Mouse (Mus musculus): ENCODE measurements around the gene Lair1. TPM values are rescaled to one million over a fixed set of nuclear protein-coding genes. Genes with fewer than 3 reads are reported as not detected.
"Not testable (repeated sequence)": the region's sequence is repeated elsewhere in the genome, so short reads cannot be mapped to it uniquely, and the experiment has no call there.

The Lair1 gene
- polyA plus RNA-seq, 1 experiment from 2014 or later = 1.3 TPM

GRCm38 (mm10) chr7:4082804-4083203, 19.8 kb upstream of the Lair1 start:
- Histone ChIP-seq H3K36me3 (no peaks in the 10 kb centered on the region), H3K27ac (no peak overlapping the region), H3K27me3 (no peaks in the 10 kb centered on the region), H3K4me1 (replicated peaks) (no peaks in the 10 kb centered on the region), H3K4me2 (no peak overlapping the region), H3K4me3 (no peak overlapping the region), H3K9ac (no peak overlapping the region), H3K9me3 (replicated peaks) (no peaks in the 10 kb centered on the region)
- 30% methylated on average over 2 of the region's 2 CpGs for WGBS
- ATAC-seq (replicated peaks; ENCODE audit: insufficient number of reproducible peaks, insufficient read depth, low FRiP score, low read depth) = no peak

DNA sequence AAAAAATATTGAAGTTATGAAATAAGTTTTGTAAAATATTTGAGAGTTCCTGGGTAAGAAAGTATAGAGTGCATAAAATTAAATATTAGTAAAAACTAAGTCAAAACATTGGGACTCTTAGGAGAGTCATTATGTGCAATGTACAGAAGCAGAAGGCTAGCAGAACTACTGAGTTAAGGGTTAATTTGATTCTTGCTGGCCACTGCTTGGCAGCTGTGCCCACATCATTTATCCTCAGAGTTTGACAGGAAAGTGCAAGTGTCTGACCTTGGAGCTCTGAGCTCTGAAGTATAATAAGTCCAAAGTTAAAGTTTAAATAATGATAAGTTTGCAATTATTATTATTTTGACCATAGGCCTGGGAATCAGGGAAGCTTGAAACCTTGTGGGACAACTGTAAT, 18.7 kb upstream of the Lair1 start:
- no peak overlapping the region for H3K27ac ChIP-seq
- H3K27me3 ChIP-seq = no peaks in the 10 kb centered on the region
- H3K4me1 ChIP-seq (replicated peaks) = no peaks in the 10 kb centered on the region
- H3K4me3 ChIP-seq = no peak overlapping the region
- H3K9ac ChIP-seq = no peak overlapping the region
- no peaks in the 10 kb centered on the region for H3K9me3 ChIP-seq (replicated peaks)
- H3K4me2 ChIP-seq = no peak overlapping the region
- ATAC-seq (replicated peaks; ENCODE audit: insufficient number of reproducible peaks, insufficient read depth, low FRiP score, low read depth) = no peak
- no peaks in the 10 kb centered on the region for H3K36me3 ChIP-seq

GRCm38 (mm10) chr7:4080552-4080951, 17.5 kb upstream of the Lair1 start:
- Histone ChIP-seq H3K27me3 (no peaks in the 10 kb centered on the region), H3K4me3 (no peak overlapping the region), H3K4me1 (replicated peaks) (no peaks in the 10 kb centered on the region), H3K4me2 (no peak overlapping the region), H3K27ac (no peak overlapping the region), H3K9ac (no peak overlapping the region), H3K36me3 (no peaks in the 10 kb centered on the region), H3K9me3 (replicated peaks) (no peaks in the 10 kb centered on the region)
- no peak for ATAC-seq (replicated peaks; ENCODE audit: insufficient number of reproducible peaks, insufficient read depth, low FRiP score, low read depth)
- WGBS = 82% methylated on average over 4 of the region's 4 CpGs

DNA sequence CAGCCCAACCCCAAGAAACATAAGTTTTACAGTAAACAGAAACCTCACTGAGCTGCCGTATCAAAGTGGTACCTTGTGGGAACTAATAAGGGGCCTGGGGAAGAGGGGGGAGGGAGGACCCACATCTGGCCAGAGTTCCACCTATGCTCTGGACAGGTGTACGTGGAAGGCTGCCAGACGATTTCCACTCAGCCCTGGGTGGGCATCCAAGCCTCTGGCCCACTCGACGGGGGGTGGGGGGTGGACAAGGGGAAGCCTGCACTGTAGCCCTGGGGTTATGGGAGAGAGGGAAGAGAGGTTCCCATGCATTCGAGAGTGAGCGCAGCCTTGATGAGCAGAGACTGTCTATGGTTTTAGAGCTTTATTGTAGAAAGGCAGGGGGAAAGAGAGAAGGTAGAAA, 16.5 kb upstream of the Lair1 start:
- Histone ChIP-seq H3K9ac (no peak overlapping the region), H3K36me3 (no peaks in the 10 kb centered on the region), H3K9me3 (replicated peaks) (no peaks in the 10 kb centered on the region), H3K4me2 (no peak overlapping the region), H3K27ac (no peak overlapping the region), H3K4me1 (replicated peaks) (no peaks in the 10 kb centered on the region), H3K4me3 (no peak overlapping the region), H3K27me3 (no peaks in the 10 kb centered on the region)
- 79% methylated on average over 7 of the region's 7 CpGs for WGBS
- no peak for ATAC-seq (replicated peaks; ENCODE audit: insufficient number of reproducible peaks, insufficient read depth, low FRiP score, low read depth)

GRCm38 (mm10) chr7:4073144-4073543, 10.1 kb upstream of the Lair1 start:
- no peaks in the 10 kb centered on the region for H3K36me3 ChIP-seq
- 63% methylated on average over 3 of the region's 3 CpGs for WGBS
- no peak overlapping the region for H3K9ac ChIP-seq
- no peak overlapping the region for H3K4me3 ChIP-seq
- H3K4me1 ChIP-seq (replicated peaks) = no peaks in the 10 kb centered on the region
- H3K27me3 ChIP-seq = no peaks in the 10 kb centered on the region
- H3K4me2 ChIP-seq = no peak overlapping the region
- no peaks in the 10 kb centered on the region for H3K9me3 ChIP-seq (replicated peaks)
- no peak overlapping the region for H3K27ac ChIP-seq
- ATAC-seq (replicated peaks; ENCODE audit: insufficient number of reproducible peaks, insufficient read depth, low FRiP score, low read depth) = no peak

DNA sequence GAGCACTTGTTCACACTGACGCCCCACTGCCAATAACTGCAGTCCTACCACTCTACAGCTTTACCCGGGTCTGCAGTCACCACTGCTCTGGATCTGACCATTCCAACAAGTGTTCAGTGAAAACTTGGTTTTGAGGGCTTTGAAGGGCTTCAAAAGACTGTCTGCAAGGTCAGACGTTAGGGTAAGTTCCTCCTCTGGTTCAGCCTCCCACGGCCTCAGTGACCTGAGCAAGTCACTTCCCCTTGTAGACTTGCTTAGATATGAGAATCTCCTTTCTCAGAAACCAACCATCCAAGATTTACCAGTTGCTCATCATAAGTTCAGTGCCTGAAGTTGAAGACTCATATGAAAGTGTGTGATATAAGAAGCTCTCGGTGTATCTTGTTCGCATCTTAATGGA, 8.1 kb upstream of the Lair1 start:
- Histone ChIP-seq H3K4me1 (replicated peaks) (no peaks in the 10 kb centered on the region), H3K36me3 (no peaks in the 10 kb centered on the region), H3K27me3 (no peaks in the 10 kb centered on the region), H3K4me3 (no peak overlapping the region), H3K9me3 (replicated peaks) (no peaks in the 10 kb centered on the region), H3K9ac (no peak overlapping the region), H3K4me2 (no peak overlapping the region), H3K27ac (no peak overlapping the region)
- no peak for ATAC-seq (replicated peaks; ENCODE audit: insufficient number of reproducible peaks, insufficient read depth, low FRiP score, low read depth)
- 67% methylated on average over 6 of the region's 6 CpGs for WGBS

DNA sequence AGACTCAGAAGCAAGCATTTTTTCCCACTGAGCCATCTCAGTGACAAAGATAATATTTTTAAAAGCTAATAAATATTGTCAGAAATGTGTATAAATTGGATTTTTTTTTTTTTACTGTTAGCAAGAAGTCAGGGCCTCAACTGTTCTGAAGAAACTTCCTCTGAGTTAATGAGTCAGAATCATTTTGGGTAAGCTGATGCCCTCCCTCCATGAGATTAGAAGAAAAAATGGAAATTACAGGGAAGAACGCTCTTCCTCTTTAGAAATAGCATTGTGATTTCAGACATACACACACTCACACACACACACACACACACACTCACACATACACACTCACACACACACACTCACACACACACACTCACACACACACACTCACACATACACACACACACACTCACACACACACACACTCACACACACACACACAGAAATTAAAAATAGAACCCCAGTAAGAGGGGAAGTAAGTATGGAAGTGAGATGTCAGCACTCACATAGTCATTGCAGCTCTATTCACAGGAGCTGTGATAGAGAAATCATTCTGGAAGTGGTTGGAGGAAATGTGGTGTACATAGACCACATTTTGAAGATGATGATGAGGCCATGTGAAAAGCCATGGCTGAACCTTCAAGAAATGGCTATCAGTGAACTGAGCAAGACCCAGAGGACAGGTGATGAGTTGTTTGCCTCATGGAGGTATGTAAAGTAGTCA, 866 bp upstream of the Lair1 start:
- H3K27me3 ChIP-seq = no peaks in the 10 kb centered on the region
- no peaks in the 10 kb centered on the region for H3K4me1 ChIP-seq (replicated peaks)
- H3K9ac ChIP-seq = no peak overlapping the region
- no peaks in the 10 kb centered on the region for H3K9me3 ChIP-seq (replicated peaks)
- H3K4me2 ChIP-seq = no peak overlapping the region
- no peak overlapping the region for H3K4me3 ChIP-seq
- ATAC-seq (replicated peaks; ENCODE audit: insufficient number of reproducible peaks, insufficient read depth, low FRiP score, low read depth) = no peak
- no peaks in the 10 kb centered on the region for H3K36me3 ChIP-seq
- H3K27ac ChIP-seq = no peak overlapping the region
- 80% methylated on average over 1 of the region's 1 CpGs for WGBS

DNA sequence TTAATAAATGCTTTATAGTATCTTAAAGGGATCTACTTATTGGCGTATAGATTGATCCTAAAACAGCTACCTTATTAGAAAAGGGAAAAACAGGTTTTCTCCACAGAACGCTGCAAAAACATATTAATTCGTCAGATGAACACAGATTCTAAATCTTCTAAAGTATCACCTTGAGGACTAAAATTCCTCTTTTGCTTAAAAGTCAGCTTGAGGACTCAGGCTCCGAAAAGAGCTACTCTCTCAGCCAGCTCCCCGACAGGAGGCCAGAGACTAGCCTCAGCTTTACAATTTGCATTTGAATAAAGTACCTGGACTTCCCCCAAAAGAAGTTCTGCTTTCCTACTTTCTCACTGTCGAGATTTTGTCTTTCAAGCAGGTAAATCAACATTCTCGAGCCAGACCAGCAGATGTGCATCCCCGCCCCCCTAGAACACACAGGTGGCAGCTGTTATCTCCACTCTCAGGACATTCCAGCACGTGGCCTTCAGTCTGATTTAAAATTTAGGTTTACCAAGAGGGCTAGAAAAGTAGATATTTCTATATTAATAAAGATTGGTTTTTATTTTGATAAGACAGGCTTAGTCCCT, 2.3 kb downstream of the Lair1 start:
- H3K9ac ChIP-seq; H3K4me2 ChIP-seq; H3K27ac ChIP-seq; H3K9me3 ChIP-seq (replicated peaks); H3K36me3 ChIP-seq; H3K27me3 ChIP-seq; H3K4me3 ChIP-seq; H3K4me1 ChIP-seq (replicated peaks); ATAC-seq (replicated peaks; ENCODE audit: insufficient number of reproducible peaks, insufficient read depth, low FRiP score, low read depth): not testable (repeated sequence)
- WGBS = 57% methylated on average over 9 of the region's 9 CpGs

GRCm38 (mm10) chr7:4026794-4027421, 36.1 kb downstream of the Lair1 start:
- no peak for ATAC-seq (replicated peaks; ENCODE audit: insufficient number of reproducible peaks, insufficient read depth, low FRiP score, low read depth)
- WGBS = 25% methylated on average over 3 of the region's 3 CpGs

DNA sequence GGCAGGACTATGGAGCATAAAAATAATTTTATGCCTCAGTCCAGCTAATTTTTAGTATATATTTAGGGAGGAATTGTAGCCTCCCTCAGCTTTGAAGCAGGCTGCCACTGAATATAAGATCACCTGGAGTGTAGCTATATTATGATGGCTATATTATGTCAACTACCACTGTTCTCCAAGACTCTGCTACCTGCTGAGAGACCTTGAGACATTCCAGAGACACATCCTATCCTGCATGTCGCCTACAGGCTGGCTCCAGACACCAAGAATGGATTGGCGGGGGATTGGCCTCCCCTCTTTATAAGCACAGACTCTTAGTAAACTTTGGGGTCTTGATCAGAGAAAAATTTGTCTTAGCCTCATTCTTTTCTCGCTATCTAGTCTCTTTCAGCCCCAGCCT, 58.4 kb downstream of the Lair1 start:
- H3K4me3 ChIP-seq; H3K9me3 ChIP-seq (replicated peaks); ATAC-seq (replicated peaks; ENCODE audit: insufficient number of reproducible peaks, insufficient read depth, low FRiP score, low read depth); H3K27me3 ChIP-seq; H3K9ac ChIP-seq; H3K36me3 ChIP-seq; H3K4me2 ChIP-seq; H3K4me1 ChIP-seq (replicated peaks); H3K27ac ChIP-seq: not testable (repeated sequence)
- WGBS = 44% methylated on average over 3 of the region's 3 CpGs

More at GRCm38 (mm10) chr7:4026794-4027421, 36.1 kb downstream of the Lair1 start:
- Histone ChIP-seq H3K4me1 (replicated peaks) (no peaks in the 10 kb centered on the region), H3K9ac (no peak overlapping the region), H3K9me3 (replicated peaks) (no peaks in the 10 kb centered on the region), H3K27me3 (no peaks in the 10 kb centered on the region), H3K4me2 (no peak overlapping the region), H3K4me3 (no peak overlapping the region), H3K36me3 (no peaks in the 10 kb centered on the region), H3K27ac (no peak overlapping the region)

DNA sequence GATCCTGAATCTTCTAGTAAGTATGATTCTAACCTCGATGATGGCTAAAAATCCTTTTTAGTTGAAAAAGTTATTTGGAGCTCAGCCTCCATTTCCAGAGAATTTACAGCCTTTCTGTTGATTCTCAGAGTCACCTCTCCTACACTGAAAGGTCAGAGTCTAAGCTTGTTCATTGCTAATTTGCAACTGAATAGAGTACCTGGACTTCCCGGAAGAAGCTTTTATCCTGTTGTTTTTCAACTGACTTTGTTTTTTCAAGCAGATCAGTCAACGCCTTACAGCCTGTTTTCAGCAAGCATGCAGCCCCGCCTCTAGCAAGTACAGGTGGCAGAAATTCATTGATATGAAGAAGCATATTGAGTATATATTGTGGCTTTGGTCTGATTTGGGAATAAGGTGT, 59.0 kb downstream of the Lair1 start:
- not testable (repeated sequence) for H3K27me3 ChIP-seq; H3K4me3 ChIP-seq; H3K4me1 ChIP-seq (replicated peaks); H3K4me2 ChIP-seq; H3K9me3 ChIP-seq (replicated peaks); H3K27ac ChIP-seq; H3K36me3 ChIP-seq; H3K9ac ChIP-seq; ATAC-seq (replicated peaks; ENCODE audit: insufficient number of reproducible peaks, insufficient read depth, low FRiP score, low read depth)
- WGBS = 71% methylated on average over 4 of the region's 4 CpGs

- 75% methylated on average over 2 of the region's 2 CpGs for WGBS
- no peak overlapping the region for H3K27ac ChIP-seq
- H3K27me3 ChIP-seq = no peaks in the 10 kb centered on the region
- ATAC-seq (replicated peaks; ENCODE audit: insufficient number of reproducible peaks, insufficient read depth, low FRiP score, low read depth) = no peak
- H3K4me3 ChIP-seq = no peak overlapping the region
- no peaks in the 10 kb centered on the region for H3K4me1 ChIP-seq (replicated peaks)
- H3K9me3 ChIP-seq (replicated peaks) = no peaks in the 10 kb centered on the region
- H3K36me3 ChIP-seq = no peaks in the 10 kb centered on the region
- H3K4me2 ChIP-seq = no peak overlapping the region
- no peak overlapping the region for H3K9ac ChIP-seq
Observed at GRCm38 (mm10) chr7:3962017-3962416, 101.0 kb downstream of the Lair1 start.
